Mouse (Mus musculus): ENCODE results near the gene Adam10. TPM values are rescaled to one million over a fixed set of nuclear protein-coding genes. Genes with fewer than 3 reads are reported as not detected.

Adam10 gene
- 69.7 and 72.1 TPM in 2 replicates for polyA plus RNA-seq (2014; fragmentation: Nextera tagmentation; extraction: Ambion mirVana)

DNA sequence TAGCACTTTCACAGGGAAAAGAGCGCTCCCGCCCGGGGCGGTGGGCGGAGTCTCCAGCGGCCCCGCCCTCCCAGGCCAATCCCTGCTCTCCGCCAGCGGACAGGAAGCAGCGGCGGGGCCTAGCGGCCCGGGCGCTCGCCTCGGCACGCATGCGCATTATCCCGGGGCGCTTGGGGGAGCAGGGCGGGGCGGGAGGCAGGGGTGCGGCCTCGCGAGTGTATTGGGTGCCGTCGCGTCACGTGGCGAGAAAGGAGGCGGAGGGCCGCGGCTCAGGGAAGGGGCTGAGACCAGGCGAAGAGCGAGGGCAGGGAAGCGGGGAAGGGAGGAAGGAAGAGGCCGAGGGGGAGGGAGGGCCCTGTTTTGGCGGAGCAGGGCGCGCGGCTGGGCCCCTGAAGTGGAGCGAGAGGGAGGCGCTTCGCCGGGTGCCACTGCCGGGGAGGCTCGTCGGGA, at the start of gene Adam10:
TSS of gene Adam10 (plus strand) at position 316 of the 450 bp plus-strand sequence.
- Histone ChIP-seq H3K4me3 (ENCODE audit: control insufficient read depth in 1 of 2, insufficient read depth in 1 of 2, low read depth in 1 of 2, low read length in 2 of 2) (peak within 1 kb of the TSS; percentile 84 to 97), H3K9me3 (ENCODE audit: control insufficient read depth, low read length) (no peaks in the 10 kb centered on the region), H3K9ac (ENCODE audit: low read length) (peak within 1 kb of the TSS; percentile 97), H3K27me3 (ENCODE audit: control insufficient read depth, insufficient read depth, low read length) (no peaks in the 10 kb centered on the region), H3K27ac (replicated peaks in 1 of 2; ENCODE audit: control insufficient read depth in 1 of 2, insufficient read depth in 1 of 2, low read depth in 2 of 2, low read length in 2 of 2) (peak within 1 kb of the TSS; percentile 87 to 97), H3K4me1 (ENCODE audit: control insufficient read depth in 2 of 2, insufficient read depth in 2 of 2, low read length in 2 of 2) (peaks cover 0 to 22% of the 10 kb centered on the region in 2 experiments; a peak in 2 of 4 replicates), H3K36me3 (ENCODE audit: control insufficient read depth, insufficient read depth, low read length) (no peaks in the 10 kb centered on the region), H3K4me2 (ENCODE audit: low read length) (peak within 1 kb of the TSS; percentile 81)
- under 1% methylated on average over 48 of the region's 48 CpGs for WGBS
- peak; percentile 99 for ATAC-seq (ENCODE audit: insufficient number of reproducible peaks, insufficient read depth, low FRiP score, low read depth)

GRCm38 (mm10) chr9:70629711-70630110, 49.1 kb upstream of the Adam10 start:
- WGBS, result 68% methylated on average over 2 of the region's 2 CpGs
- H3K27ac ChIP-seq (replicated peaks in 1 of 2; ENCODE audit: control insufficient read depth in 1 of 2, insufficient read depth in 1 of 2, low read depth in 2 of 2, low read length in 2 of 2), result no peak overlapping the region

GRCm38 (mm10) chr9:70631665-70632064, 47.1 kb upstream of the Adam10 start:
- Histone ChIP-seq H3K9me3 (ENCODE audit: control insufficient read depth, low read length) (no peaks in the 10 kb centered on the region), H3K4me3 (ENCODE audit: control insufficient read depth in 1 of 2, insufficient read depth in 1 of 2, low read depth in 1 of 2, low read length in 2 of 2) (no peak overlapping the region), H3K4me1 (ENCODE audit: control insufficient read depth in 2 of 2, insufficient read depth in 2 of 2, low read length in 2 of 2) (peaks cover under 1 to 2% of the 10 kb centered on the region in 2 experiments; a peak in 2 of 4 replicates), H3K9ac (ENCODE audit: low read length) (no peak overlapping the region), H3K27me3 (ENCODE audit: control insufficient read depth, insufficient read depth, low read length) (no peaks in the 10 kb centered on the region), H3K27ac (replicated peaks in 1 of 2; ENCODE audit: control insufficient read depth in 1 of 2, insufficient read depth in 1 of 2, low read depth in 2 of 2, low read length in 2 of 2) (0 out of 4 replicates have a peak overlapping the region, but pooled peaks of 1 of the 2 experiments have one; percentile 6), H3K36me3 (ENCODE audit: control insufficient read depth, insufficient read depth, low read length) (0 out of 2 replicates have a peak, but pooled peaks cover 3% of the 10 kb centered on the region), H3K4me2 (ENCODE audit: low read length) (no peak overlapping the region)
- WGBS, result 20% methylated on average over 5 of the region's 5 CpGs
- ATAC-seq (ENCODE audit: insufficient number of reproducible peaks, insufficient read depth, low FRiP score, low read depth), result no peak

More at GRCm38 (mm10) chr9:70629711-70630110, 49.1 kb upstream of the Adam10 start:
- H3K9ac ChIP-seq (ENCODE audit: low read length), result no peak overlapping the region
- no peak for ATAC-seq (ENCODE audit: insufficient number of reproducible peaks, insufficient read depth, low FRiP score, low read depth)
- no peaks in the 10 kb centered on the region for H3K27me3 ChIP-seq (ENCODE audit: control insufficient read depth, insufficient read depth, low read length)
- no peak overlapping the region for H3K4me2 ChIP-seq (ENCODE audit: low read length)
- H3K4me1 ChIP-seq (ENCODE audit: control insufficient read depth in 2 of 2, insufficient read depth in 2 of 2, low read length in 2 of 2), result peaks cover 2 to 5% of the 10 kb centered on the region in 2 experiments; a peak in 2 of 4 replicates
- no peak overlapping the region for H3K4me3 ChIP-seq (ENCODE audit: control insufficient read depth in 1 of 2, insufficient read depth in 1 of 2, low read depth in 1 of 2, low read length in 2 of 2)
- peaks cover 14% of the 10 kb centered on the region; the same call in 1 of the 2 replicates for H3K36me3 ChIP-seq (ENCODE audit: control insufficient read depth, insufficient read depth, low read length)
- no peaks in the 10 kb centered on the region for H3K9me3 ChIP-seq (ENCODE audit: control insufficient read depth, low read length)

DNA sequence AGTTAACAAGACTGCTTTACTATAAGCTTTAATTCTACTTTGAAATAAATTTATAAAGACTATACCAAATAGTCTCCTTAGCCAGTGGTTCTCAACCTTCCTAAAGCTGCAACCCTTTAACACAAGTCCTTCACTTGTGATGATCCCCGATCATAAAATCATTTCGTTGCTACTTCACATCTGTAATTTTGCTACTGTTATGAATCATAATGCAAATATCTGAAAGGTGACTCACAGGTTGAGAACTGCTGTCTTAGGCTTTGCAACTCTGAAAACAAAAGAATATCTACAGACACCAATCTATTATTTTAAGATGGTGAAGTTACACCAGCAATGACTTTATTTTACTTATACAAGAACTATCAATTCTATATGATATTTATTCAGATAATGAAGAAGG, 42.0 kb upstream of the Adam10 start:
- no peak for ATAC-seq (ENCODE audit: insufficient number of reproducible peaks, insufficient read depth, low FRiP score, low read depth)
- WGBS, result 81% methylated on average over 2 of the region's 2 CpGs

GRCm38 (mm10) chr9:70650260-70650659, 28.5 kb upstream of the Adam10 start:
- Histone ChIP-seq H3K4me1 (ENCODE audit: control insufficient read depth in 2 of 2, insufficient read depth in 2 of 2, low read length in 2 of 2) (peaks cover 0 to 16% of the 10 kb centered on the region in 2 experiments; a peak in 2 of 4 replicates), H3K9ac (ENCODE audit: low read length) (no peak overlapping the region), H3K27me3 (ENCODE audit: control insufficient read depth, insufficient read depth, low read length) (no peaks in the 10 kb centered on the region), H3K9me3 (ENCODE audit: control insufficient read depth, low read length) (no peaks in the 10 kb centered on the region), H3K36me3 (ENCODE audit: control insufficient read depth, insufficient read depth, low read length) (peaks cover 3% of the 10 kb centered on the region; the same call in 1 of the 2 replicates), H3K4me2 (ENCODE audit: low read length) (no peak overlapping the region), H3K27ac (replicated peaks in 1 of 2; ENCODE audit: control insufficient read depth in 1 of 2, insufficient read depth in 1 of 2, low read depth in 2 of 2, low read length in 2 of 2) (no peak overlapping the region), H3K4me3 (ENCODE audit: control insufficient read depth in 1 of 2, insufficient read depth in 1 of 2, low read depth in 1 of 2, low read length in 2 of 2) (no peak overlapping the region)
- WGBS, result 67% methylated on average over 2 of the region's 2 CpGs
- ATAC-seq (ENCODE audit: insufficient number of reproducible peaks, insufficient read depth, low FRiP score, low read depth), result no peak

More for the DNA sequence above, 42.0 kb upstream of the Adam10 start:
- no peak overlapping the region for H3K27ac ChIP-seq (replicated peaks in 1 of 2; ENCODE audit: control insufficient read depth in 1 of 2, insufficient read depth in 1 of 2, low read depth in 2 of 2, low read length in 2 of 2)
- no peaks in the 10 kb centered on the region for H3K9me3 ChIP-seq (ENCODE audit: control insufficient read depth, low read length)
- no peaks in the 10 kb centered on the region for H3K36me3 ChIP-seq (ENCODE audit: control insufficient read depth, insufficient read depth, low read length)
- H3K9ac ChIP-seq (ENCODE audit: low read length), result no peak overlapping the region
- no peaks in the 10 kb centered on the region for H3K27me3 ChIP-seq (ENCODE audit: control insufficient read depth, insufficient read depth, low read length)
- no peak overlapping the region for H3K4me2 ChIP-seq (ENCODE audit: low read length)
- H3K4me1 ChIP-seq (ENCODE audit: control insufficient read depth in 2 of 2, insufficient read depth in 2 of 2, low read length in 2 of 2), result peaks cover 0 to 1% of the 10 kb centered on the region in 2 experiments; a peak in 2 of 4 replicates
- H3K4me3 ChIP-seq (ENCODE audit: control insufficient read depth in 1 of 2, insufficient read depth in 1 of 2, low read depth in 1 of 2, low read length in 2 of 2), result no peak overlapping the region

- ATAC-seq (ENCODE audit: insufficient number of reproducible peaks, insufficient read depth, low FRiP score, low read depth), result no peak
- Histone ChIP-seq H3K27me3 (ENCODE audit: control insufficient read depth, insufficient read depth, low read length) (no peaks in the 10 kb centered on the region), H3K4me1 (ENCODE audit: control insufficient read depth in 2 of 2, insufficient read depth in 2 of 2, low read length in 2 of 2) (peaks cover 0 to 16% of the 10 kb centered on the region in 2 experiments; a peak in 2 of 4 replicates), H3K36me3 (ENCODE audit: control insufficient read depth, insufficient read depth, low read length) (peaks cover 3% of the 10 kb centered on the region; the same call in 1 of the 2 replicates), H3K9ac (ENCODE audit: low read length) (no peak overlapping the region), H3K27ac (replicated peaks in 1 of 2; ENCODE audit: control insufficient read depth in 1 of 2, insufficient read depth in 1 of 2, low read depth in 2 of 2, low read length in 2 of 2) (no peak overlapping the region), H3K9me3 (ENCODE audit: control insufficient read depth, low read length) (no peaks in the 10 kb centered on the region), H3K4me3 (ENCODE audit: control insufficient read depth in 1 of 2, insufficient read depth in 1 of 2, low read depth in 1 of 2, low read length in 2 of 2) (no peak overlapping the region), H3K4me2 (ENCODE audit: low read length) (no peak overlapping the region)
- 82% methylated on average over 1 of the region's 1 CpGs for WGBS
Observed at GRCm38 (mm10) chr9:70650994-70651393, 27.8 kb upstream of the Adam10 start.

GRCm38 (mm10) chr9:70652221-70652620, 26.6 kb upstream of the Adam10 start:
- Histone ChIP-seq H3K4me2 (ENCODE audit: low read length) (no peak overlapping the region), H3K27ac (replicated peaks in 1 of 2; ENCODE audit: control insufficient read depth in 1 of 2, insufficient read depth in 1 of 2, low read depth in 2 of 2, low read length in 2 of 2) (no peak overlapping the region), H3K4me1 (ENCODE audit: control insufficient read depth in 2 of 2, insufficient read depth in 2 of 2, low read length in 2 of 2) (peaks cover 0 to 16% of the 10 kb centered on the region in 2 experiments; a peak in 2 of 4 replicates), H3K36me3 (ENCODE audit: control insufficient read depth, insufficient read depth, low read length) (peaks cover 3% of the 10 kb centered on the region; the same call in 1 of the 2 replicates), H3K9me3 (ENCODE audit: control insufficient read depth, low read length) (no peaks in the 10 kb centered on the region), H3K9ac (ENCODE audit: low read length) (no peak overlapping the region), H3K27me3 (ENCODE audit: control insufficient read depth, insufficient read depth, low read length) (no peaks in the 10 kb centered on the region), H3K4me3 (ENCODE audit: control insufficient read depth in 1 of 2, insufficient read depth in 1 of 2, low read depth in 1 of 2, low read length in 2 of 2) (no peak overlapping the region)
- ATAC-seq (ENCODE audit: insufficient number of reproducible peaks, insufficient read depth, low FRiP score, low read depth), result no peak
- 69% methylated on average over 2 of the region's 2 CpGs for whole genome bisulfite sequencing

All from heart, embryonic 14.5 days (tissue).